Mouse (Mus musculus) brain, embryonic 14.5 days (tissue): ENCODE data around the gene Odf2. TPM values are rescaled to one million over a fixed set of nuclear protein-coding genes. Genes with fewer than 3 reads are reported as not detected.
A peak's percentile ranks its signal among the peaks of the same experiment; 100 is the strongest.

ENCODE experiments used
- DNase-seq: peaks from one replicate; pipeline ENCODE4 v3.0.0-alpha.2; 2011; ENCODE audit warnings: low read depth
- CTCF ChIP-seq: fragments of 200-500 bp; IDR thresholded peaks from 2 replicates; pipeline ENCODE4 v1.5.1; 2012; ENCODE audit warnings: inconsistent platforms, mild to moderate bottlenecking, moderate library complexity, borderline replicate concordance; ENCODE audit not compliant: insufficient read depth, insufficient read length; ENCODE audit errors: extremely low read depth
- POLR2A ChIP-seq: fragments of 200-500 bp; IDR thresholded peaks from 2 replicates; pipeline ENCODE4 v1.6.1; 2012; ENCODE audit warnings: mild to moderate bottlenecking, inconsistent platforms, borderline replicate concordance; ENCODE audit not compliant: poor library complexity, insufficient read depth, insufficient read length, severe bottlenecking; ENCODE audit errors: extremely low read depth
- polyA plus RNA-seq: library from polyadenylated mRNA; depleted of rRNA; stranded (reverse); fragments of >200 nt; gene quantifications from 2 replicates; pipeline ENCODE4 v1.2.3, GENCODE M21; 2012; rRNA removed

Odf2 gene
- polyA plus RNA-seq, 1 experiment = 100 TPM

GRCm38 (mm10) chr2:29965250-29965843, 76.3 kb downstream of the Odf2 start, which contains the start of gene Sptan1:
TSS of gene Sptan1 (plus strand) at chr2:29965560.
- DNase-seq = peak; percentile 99
- TF ChIP-seq CTCF (no peak), POLR2A (peak; percentile 99)

DNA sequence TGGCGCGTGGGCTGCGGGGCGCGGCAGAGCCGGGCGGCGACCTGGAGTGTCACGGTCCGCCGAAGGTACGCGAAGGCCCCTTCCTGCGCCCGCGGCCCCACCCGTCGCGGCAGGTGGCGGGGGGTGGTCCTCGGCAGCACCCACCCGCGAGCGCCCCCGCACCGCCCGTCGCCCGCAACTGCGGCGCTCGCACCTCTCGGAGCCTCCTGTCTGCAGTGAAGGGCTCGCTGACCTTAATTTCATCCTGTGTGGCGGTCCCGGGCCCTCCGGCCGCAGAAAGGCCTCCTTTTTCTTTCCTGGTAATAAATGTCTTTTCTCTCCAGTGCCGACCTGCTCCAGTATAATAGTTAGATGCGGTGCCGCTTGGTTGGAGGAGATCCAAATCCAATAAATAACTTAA, 76.9 kb downstream of the Odf2 start:
- DNase-seq = peak; percentile 64
- TF ChIP-seq POLR2A = no peak

GRCm38 (mm10) chr2:29966826-29967225, 77.8 kb downstream of the Odf2 start:
- TF ChIP-seq CTCF = no peak
- TF ChIP-seq POLR2A = no peak
- DNase-seq = peak; percentile 41

- TF ChIP-seq POLR2A = no peak
- peak; percentile 6 for DNase-seq
These were observed 78.7 kb downstream of the Odf2 start for GRCm38 (mm10) chr2:29967768-29968167.

- no peak for DNase-seq
- no peak for TF ChIP-seq CTCF
- no peak for TF ChIP-seq POLR2A
These were observed 79.6 kb downstream of the Odf2 start for GRCm38 (mm10) chr2:29968638-29969037.

DNA sequence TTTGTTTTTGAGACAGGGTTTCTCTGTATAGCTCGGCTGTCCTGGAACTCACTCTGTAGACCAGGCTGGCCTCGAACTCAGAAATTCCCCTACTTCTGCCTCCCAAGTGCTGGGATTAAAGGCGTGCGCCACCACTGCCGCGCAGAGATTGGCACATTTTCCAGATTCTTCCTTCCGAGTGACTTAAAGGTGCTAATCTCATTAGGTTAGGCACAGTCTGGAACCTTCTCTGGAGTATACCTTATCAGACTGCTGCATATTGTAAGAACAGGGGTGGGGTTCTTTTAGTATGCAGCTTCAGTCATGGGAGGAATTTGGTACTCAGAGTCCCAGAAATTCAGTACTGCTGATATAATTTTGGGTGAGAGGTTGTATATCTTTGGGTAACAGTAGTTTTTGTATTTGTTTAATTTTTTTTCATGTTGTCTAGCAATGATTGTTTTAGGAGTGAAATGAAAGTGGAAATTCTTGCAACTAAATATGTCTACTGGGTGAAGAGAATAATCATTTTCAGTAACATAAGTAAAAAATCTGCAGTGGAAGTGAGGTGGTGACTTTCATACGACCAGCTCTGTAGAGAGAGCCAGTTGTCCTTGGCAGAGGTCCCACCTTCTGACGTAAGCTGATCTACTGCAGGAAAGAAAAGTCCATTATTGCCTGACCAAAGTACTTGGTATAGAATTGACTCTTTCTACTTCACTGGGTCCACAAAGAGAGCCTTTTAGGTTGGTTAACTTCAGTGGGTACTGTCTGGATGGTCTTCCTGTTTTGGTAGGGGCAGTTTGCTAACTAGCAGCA, 83.0 kb downstream of the Odf2 start:
- TF ChIP-seq POLR2A (no peak), CTCF (no peak)
- peak; percentile 64 for DNase-seq

- DNase-seq = peak; percentile 5
- TF ChIP-seq POLR2A (no peak), CTCF (no peak)
These were observed 84.5 kb downstream of the Odf2 start for GRCm38 (mm10) chr2:29973525-29973924.

DNA sequence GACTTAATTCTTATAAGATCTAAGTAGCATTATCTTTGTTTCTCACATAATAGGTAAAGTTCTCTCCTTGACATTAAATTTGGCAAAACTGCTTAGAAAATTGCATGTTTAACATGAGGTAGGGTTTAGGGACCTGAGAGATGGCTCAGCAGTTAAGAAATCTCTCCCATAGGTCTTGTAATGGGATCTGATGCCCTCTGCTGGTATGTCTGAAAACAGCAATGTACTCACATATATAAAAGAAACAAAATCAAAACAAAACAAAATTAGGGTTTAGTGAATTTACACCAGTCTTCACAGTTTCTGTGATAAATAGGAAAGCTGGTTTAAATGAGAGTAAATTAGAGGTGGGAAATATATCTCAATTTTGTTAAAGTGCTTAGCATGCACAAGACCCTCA, 88.3 kb downstream of the Odf2 start:
- no peak for TF ChIP-seq POLR2A
- TF ChIP-seq CTCF = peak; percentile 39; the same call in 1 of the 2 replicates
- peak; percentile 70 for DNase-seq

DNA sequence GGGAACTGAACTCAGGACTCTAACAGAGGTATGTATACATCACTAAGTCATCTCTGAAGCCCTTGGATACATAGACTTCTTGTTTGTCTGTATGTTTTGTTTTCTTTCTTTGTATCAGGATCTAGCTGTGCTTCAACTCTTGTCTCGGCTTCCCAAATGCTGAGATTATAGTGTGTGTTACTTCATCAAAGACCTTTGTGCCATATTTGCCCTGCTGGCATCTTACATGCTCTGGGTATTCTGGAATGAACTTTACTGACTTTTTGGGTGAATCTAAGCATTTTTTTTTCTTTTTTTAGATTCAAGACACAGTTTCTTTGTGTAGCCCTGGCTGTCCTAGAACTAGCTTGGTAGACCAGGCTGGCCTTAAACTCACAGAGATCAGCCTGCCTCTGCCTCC, 91.6 kb downstream of the Odf2 start:
- TF ChIP-seq POLR2A (no peak), CTCF (no peak)
- DNase-seq = no peak

Other genes with a start within 250 kb of the Odf2 start
- gene Gm13420, start 137.5 kb upstream of the Odf2 start, polyA plus RNA-seq = 0.20 and 0.25 TPM in 2 replicates
- gene Gm13547, start 129.9 kb upstream of the Odf2 start, polyA plus RNA-seq = not detected in 2 replicates
- 41.8 and 51.7 TPM in 2 replicates for gene Coq4, start 101.7 kb upstream of the Odf2 start, polyA plus RNA-seq
- gene Trub2, start 100.7 kb upstream of the Odf2 start, polyA plus RNA-seq = 43.2 and 47.8 TPM in 2 replicates
- gene Slc27a4, start 86.6 kb upstream of the Odf2 start, polyA plus RNA-seq = 67.6 and 78.8 TPM in 2 replicates
- gene Urm1, start 69.1 kb upstream of the Odf2 start, polyA plus RNA-seq = 51.5 and 67.1 TPM in 2 replicates
- 24.8 and 39.2 TPM in 2 replicates for gene Cercam, start 20.1 kb upstream of the Odf2 start, polyA plus RNA-seq
- 51.6 and 58.0 TPM in 2 replicates for gene Gle1, start 46.2 kb downstream of the Odf2 start, polyA plus RNA-seq
- 595 and 622 TPM in 2 replicates for gene Sptan1, start 76.3 kb downstream of the Odf2 start, polyA plus RNA-seq
- gene Wdr34, start 159.7 kb downstream of the Odf2 start, polyA plus RNA-seq = 71.2 and 77.7 TPM in 2 replicates
- gene Set, start 168.2 kb downstream of the Odf2 start, polyA plus RNA-seq = 223 and 340 TPM in 2 replicates
- 3.7 and 7.2 TPM in 2 replicates for gene Pkn3, start 188.5 kb downstream of the Odf2 start, polyA plus RNA-seq
- 33.2 and 45.4 TPM in 2 replicates for gene Zdhhc12, start 204.4 kb downstream of the Odf2 start, polyA plus RNA-seq
- gene Zer1, start 235.4 kb downstream of the Odf2 start, polyA plus RNA-seq = 88.2 and 94.3 TPM in 2 replicates
- 75.4 and 84.1 TPM in 2 replicates for gene Tbc1d13, start 244.5 kb downstream of the Odf2 start, polyA plus RNA-seq